Mouse (Mus musculus) embryonic facial prominence, embryonic 12.5 days (tissue): ENCODE measurements around the gene Ccdc47. TPM values are rescaled to one million over a fixed set of nuclear protein-coding genes. Genes with fewer than 3 reads are reported as not detected.

Experiments used
- ATAC-seq: fragments of 200-750 bp; cut with Nextera tagmentation; 2 replicates; pipeline ENCODE4 v1.8.0; 2017; ENCODE audit not compliant: insufficient number of reproducible peaks, insufficient read depth, low FRiP score, low TSS enrichment
- H3K27ac ChIP-seq: fragments of 300-500 bp; sonication (generic); 2 replicates; pipeline ENCODE4 v1.5.1; 2016; ENCODE audit warnings: mild to moderate bottlenecking
- H3K27me3 ChIP-seq: fragments of 300-500 bp; sonication (generic); 2 replicates; pipeline ENCODE4 v1.6.1; 2016; ENCODE audit warnings: mild to moderate bottlenecking, moderate library complexity
- H3K36me3 ChIP-seq: fragments of 300-500 bp; sonication (generic); 2 replicates; pipeline ENCODE4 v1.6.1; 2016; ENCODE audit warnings: mild to moderate bottlenecking
- H3K4me1 ChIP-seq: fragments of 300-500 bp; sonication (generic); 2 replicates; pipeline ENCODE4 v1.6.1; 2016
- H3K4me2 ChIP-seq: fragments of 300-500 bp; sonication (generic); replicated peaks from 2 replicates; pipeline ENCODE4 v1.6.1; 2016; ENCODE audit warnings: mild to moderate bottlenecking, moderate library complexity
- H3K4me3 ChIP-seq: fragments of 300-500 bp; sonication (generic); 2 replicates; pipeline ENCODE4 v1.5.1; 2016; ENCODE audit warnings: mild to moderate bottlenecking
- H3K9ac ChIP-seq: fragments of 300-500 bp; sonication (generic); 2 replicates; pipeline ENCODE4 v1.6.1; 2016; ENCODE audit warnings: mild to moderate bottlenecking, moderate library complexity
- H3K9me3 ChIP-seq: fragments of 300-500 bp; sonication (generic); 2 replicates; pipeline ENCODE4 v1.6.1; 2016; ENCODE audit warnings: mild to moderate bottlenecking, moderate library complexity
- WGBS: fragments of 180-500 bp; shearing (Covaris S2); methylation state at CpG from one replicate; pipeline ENCODE4 v1.1.7; 2016; 5-methylcytosine and 5-hydroxymethylcytosine counted together
- polyA plus RNA-seq: library from polyadenylated mRNA; unstranded; fragments of >200 nt; fragmentation: Nextera tagmentation; extraction: Ambion mirVana; gene quantifications from 2 replicates; pipeline ENCODE4 v1.2.1, GENCODE M21; 2016

Ccdc47 gene
- polyA plus RNA-seq, 1 experiment from 2014 or later: 81.7 TPM

DNA sequence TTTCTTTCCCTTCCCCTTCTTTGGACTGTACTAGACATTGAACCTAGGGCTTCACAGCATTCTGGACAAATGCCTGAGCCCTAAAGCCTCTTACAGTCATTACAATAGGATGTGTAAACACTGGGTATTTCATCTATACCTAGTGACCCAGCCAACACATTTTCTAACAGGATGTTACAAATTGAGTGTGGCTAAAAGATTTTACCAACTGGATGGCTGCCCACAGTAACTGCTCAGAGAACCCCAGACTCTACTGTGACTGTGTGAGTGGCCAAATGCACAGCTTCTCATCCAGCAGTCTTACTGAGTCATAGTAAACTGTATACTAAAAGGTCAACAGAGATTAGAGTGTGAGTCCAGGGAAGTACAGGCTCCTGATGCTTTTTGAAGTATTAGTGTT, 20.8 kb downstream of the Ccdc47 start:
- no peak overlapping the region for H3K9ac ChIP-seq
- H3K4me2 ChIP-seq: no peak overlapping the region
- H3K36me3 ChIP-seq: peaks cover 21% of the 10 kb centered on the region
- no peak overlapping the region for H3K4me3 ChIP-seq
- peaks cover 7% of the 10 kb centered on the region; the same call in 1 of the 2 replicates for H3K4me1 ChIP-seq
- no peaks in the 10 kb centered on the region for H3K9me3 ChIP-seq
- no peaks in the 10 kb centered on the region for H3K27me3 ChIP-seq
- no peak for ATAC-seq
- 0 out of 2 replicates have a peak overlapping the region, but pooled peaks have one; percentile 23 for H3K27ac ChIP-seq

DNA sequence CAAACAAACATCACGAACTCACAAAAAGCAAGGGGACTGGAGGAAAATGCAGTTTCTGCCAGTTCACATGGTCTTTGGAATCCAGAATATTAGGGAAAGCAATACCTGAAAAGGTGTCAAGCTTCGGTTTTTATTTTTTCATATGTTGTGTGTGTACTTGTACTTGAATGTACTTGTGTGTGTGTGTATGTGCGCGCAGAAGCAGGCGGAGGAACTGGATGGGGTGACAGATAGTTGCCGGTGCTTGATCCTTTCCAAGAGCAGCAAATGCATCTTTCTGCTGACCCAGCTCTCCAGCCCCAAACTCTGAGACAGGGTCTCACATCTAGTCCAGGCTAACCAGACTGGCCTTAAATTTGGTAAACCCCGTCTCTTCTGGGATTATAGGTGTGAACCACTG, 21.3 kb downstream of the Ccdc47 start:
- H3K4me2 ChIP-seq: no peak overlapping the region
- H3K9me3 ChIP-seq: no peaks in the 10 kb centered on the region
- 0 out of 2 replicates have a peak overlapping the region, but pooled peaks have one; percentile 23 for H3K27ac ChIP-seq
- no peak overlapping the region for H3K9ac ChIP-seq
- peaks cover 7% of the 10 kb centered on the region; the same call in 1 of the 2 replicates for H3K4me1 ChIP-seq
- peaks cover 21% of the 10 kb centered on the region for H3K36me3 ChIP-seq
- H3K4me3 ChIP-seq: no peak overlapping the region
- no peak for ATAC-seq
- WGBS: 92% methylated on average over 7 of the region's 7 CpGs
- no peaks in the 10 kb centered on the region for H3K27me3 ChIP-seq

DNA sequence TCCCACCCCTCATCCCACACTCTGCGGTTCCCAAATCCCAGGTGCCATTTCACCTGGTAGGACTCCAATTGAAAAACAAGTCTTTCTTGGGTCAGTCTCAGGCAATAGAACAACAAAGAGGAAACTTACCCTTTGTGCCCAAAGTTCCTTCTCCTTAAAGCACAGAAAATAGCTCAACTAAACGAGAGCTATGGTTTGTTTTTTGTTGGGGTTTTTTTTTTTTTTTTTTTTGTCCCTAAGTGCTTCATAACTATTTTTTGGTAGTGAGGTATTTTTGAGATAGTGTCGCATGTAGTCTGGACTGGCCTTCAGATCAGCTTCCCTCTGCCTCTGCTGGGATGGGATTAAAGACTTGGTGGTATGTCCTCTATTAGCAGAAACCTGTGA, 22.0 kb downstream of the Ccdc47 start:
- Histone ChIP-seq H3K27me3 (no peaks in the 10 kb centered on the region), H3K4me3 (peak overlapping the region; percentile 67), H3K27ac (peak overlapping the region; percentile 88), H3K4me2 (peak overlapping the region; percentile 67), H3K9me3 (no peaks in the 10 kb centered on the region), H3K9ac (peak overlapping the region; percentile 73), H3K36me3 (peaks cover 21% of the 10 kb centered on the region), H3K4me1 (peaks cover 7% of the 10 kb centered on the region; the same call in 1 of the 2 replicates)
- no peak for ATAC-seq
- WGBS: 39% methylated on average over 3 of the region's 3 CpGs

DNA sequence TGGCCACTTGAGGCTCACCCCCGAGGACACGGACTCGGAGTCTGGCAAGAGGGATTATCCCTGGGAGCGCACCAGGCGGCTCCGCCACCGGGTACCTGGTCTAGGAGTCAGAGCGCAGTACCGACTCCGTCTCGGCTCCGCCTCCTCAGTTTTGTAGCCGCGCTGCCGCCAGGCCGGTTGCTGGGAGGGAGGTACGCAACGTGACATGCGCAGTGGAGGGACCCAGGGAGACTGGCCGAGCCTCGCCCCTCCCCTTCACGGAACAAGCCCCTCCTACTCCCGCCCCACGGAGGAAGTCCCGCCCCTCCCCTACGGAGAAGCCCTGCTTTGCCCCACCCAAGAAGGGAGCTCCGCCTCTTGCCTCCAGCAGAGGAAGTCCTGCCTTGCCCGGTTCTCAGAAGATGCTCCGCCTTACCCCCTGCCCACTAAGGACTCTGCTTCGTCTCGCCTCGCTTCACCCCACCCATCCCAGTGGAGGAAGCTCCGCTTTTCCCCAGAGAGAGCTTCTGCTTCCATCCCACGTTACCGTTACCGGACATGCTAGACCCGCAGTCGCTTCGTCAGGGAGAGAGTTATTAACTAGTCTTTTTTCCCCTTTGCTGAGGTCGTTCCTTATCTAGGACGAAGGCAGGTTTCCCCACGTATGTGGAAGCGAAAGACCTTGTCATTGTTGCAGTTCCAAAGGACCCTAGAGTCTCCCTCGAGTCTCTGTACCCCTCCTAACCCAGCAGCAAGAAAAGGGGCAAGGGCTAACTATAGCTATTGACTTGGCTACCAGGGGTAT, 22.6 kb downstream of the Ccdc47 start:
- no peaks in the 10 kb centered on the region for H3K27me3 ChIP-seq
- peak overlapping the region; percentile 67 for H3K4me3 ChIP-seq
- peaks cover 20% of the 10 kb centered on the region for H3K36me3 ChIP-seq
- ATAC-seq: peak; percentile 97
- no peaks in the 10 kb centered on the region for H3K9me3 ChIP-seq
- peak overlapping the region; percentile 88 for H3K27ac ChIP-seq
- peaks cover 7% of the 10 kb centered on the region; the same call in 1 of the 2 replicates for H3K4me1 ChIP-seq
- H3K4me2 ChIP-seq: peak overlapping the region; percentile 67
- under 1% methylated on average over 43 of the region's 44 CpGs for WGBS
- H3K9ac ChIP-seq: peak overlapping the region; percentile 75

DNA sequence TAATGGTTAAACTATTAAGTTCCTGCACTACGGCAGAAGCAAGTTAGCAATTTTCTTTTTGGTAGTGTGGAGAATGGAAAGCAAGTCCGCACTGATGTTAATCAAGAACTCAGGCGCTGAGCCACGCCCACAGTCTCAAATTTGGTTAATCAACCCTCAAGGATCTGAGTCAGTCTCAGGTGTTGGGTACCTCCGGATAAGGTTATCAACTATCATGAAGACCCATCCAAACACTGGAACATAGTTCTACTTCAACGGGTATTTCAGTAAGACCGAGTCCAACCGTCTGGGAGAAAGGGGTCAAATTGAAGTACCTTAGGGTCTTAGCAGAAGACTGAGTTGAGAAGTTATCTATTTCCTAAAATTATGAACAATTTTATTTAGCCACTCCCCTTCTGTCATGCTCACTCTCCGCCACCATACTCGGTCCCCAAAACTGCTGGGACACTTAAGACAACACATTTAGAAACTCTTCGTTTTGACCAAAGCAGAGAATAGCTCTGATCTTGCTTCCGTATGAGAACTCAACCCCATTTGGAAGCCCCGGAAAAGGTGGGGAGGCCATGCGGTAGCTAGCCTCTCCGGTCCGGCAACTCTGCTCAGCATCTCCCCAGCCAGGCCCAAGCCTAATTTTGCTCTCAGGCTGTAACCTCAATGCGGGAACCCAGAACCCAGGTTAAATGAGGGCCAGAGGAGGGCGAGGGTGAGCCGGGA, 23.3 kb downstream of the Ccdc47 start:
- H3K27me3 ChIP-seq: no peaks in the 10 kb centered on the region
- ATAC-seq: peak; percentile 2; the same call in 1 of the 2 replicates
- H3K4me2 ChIP-seq: peak overlapping the region; percentile 67
- H3K36me3 ChIP-seq: peaks cover 13% of the 10 kb centered on the region
- H3K4me1 ChIP-seq: peaks cover 7% of the 10 kb centered on the region; the same call in 1 of the 2 replicates
- no peaks in the 10 kb centered on the region for H3K9me3 ChIP-seq
- H3K27ac ChIP-seq: peak overlapping the region; percentile 88
- WGBS: 11% methylated on average over 19 of the region's 19 CpGs
- H3K9ac ChIP-seq: peak overlapping the region; percentile 75
- H3K4me3 ChIP-seq: peak overlapping the region; percentile 67

DNA sequence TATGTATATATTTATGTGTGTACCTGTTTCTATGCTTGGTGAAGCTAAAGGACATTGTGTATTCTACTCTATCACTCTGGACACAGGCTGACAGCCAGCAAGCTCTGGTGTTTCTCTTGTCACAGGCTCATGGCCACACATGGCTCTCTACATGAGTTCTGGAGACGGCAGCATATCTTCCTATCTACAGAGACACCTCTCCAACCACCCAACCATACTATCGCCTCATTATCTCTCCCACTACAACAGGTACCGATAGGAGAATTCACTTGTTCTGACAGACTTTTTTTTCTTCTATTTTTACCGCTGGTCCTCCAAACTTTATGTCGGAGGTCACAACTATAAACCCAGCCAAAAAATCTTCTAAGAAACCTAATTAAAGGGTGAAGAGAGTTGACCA, 23.9 kb downstream of the Ccdc47 start:
- H3K27ac ChIP-seq: no peak overlapping the region
- peaks cover 7% of the 10 kb centered on the region for H3K36me3 ChIP-seq
- peaks cover 7% of the 10 kb centered on the region; the same call in 1 of the 2 replicates for H3K4me1 ChIP-seq
- H3K4me3 ChIP-seq: peak overlapping the region; percentile 67
- peak overlapping the region; percentile 67 for H3K4me2 ChIP-seq
- H3K27me3 ChIP-seq: no peaks in the 10 kb centered on the region
- no peaks in the 10 kb centered on the region for H3K9me3 ChIP-seq
- no peak overlapping the region for H3K9ac ChIP-seq
- ATAC-seq: no peak
- WGBS: 88% methylated on average over 5 of the region's 5 CpGs

DNA sequence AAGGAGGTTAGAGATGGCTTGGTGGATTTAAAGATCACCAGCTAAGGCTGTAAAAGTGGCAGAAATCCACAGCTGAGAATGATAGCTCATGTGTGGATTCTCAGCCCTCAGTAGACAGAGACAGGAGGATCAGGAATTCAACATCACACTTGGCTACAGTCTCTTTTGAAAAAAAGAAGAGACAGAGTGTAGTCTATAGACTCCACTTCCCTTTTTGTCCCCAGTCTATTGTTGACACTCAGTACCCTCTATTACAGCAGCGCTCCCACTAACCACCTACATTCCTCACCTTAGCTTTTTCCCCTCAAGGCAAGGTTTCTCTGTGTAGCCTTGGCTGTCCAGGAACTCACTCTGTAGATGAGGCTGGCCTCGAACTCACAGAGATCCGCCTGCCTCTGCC, 24.4 kb downstream of the Ccdc47 start:
- H3K4me1 ChIP-seq: peaks cover 7% of the 10 kb centered on the region; the same call in 1 of the 2 replicates
- H3K27ac ChIP-seq: no peak overlapping the region
- no peak for ATAC-seq
- WGBS: 90% methylated on average over 3 of the region's 3 CpGs
- no peak overlapping the region for H3K4me2 ChIP-seq
- H3K27me3 ChIP-seq: no peaks in the 10 kb centered on the region
- H3K4me3 ChIP-seq: no peak overlapping the region
- peaks cover 4% of the 10 kb centered on the region; the same call in 1 of the 2 replicates for H3K36me3 ChIP-seq
- no peaks in the 10 kb centered on the region for H3K9me3 ChIP-seq
- no peak overlapping the region for H3K9ac ChIP-seq

DNA sequence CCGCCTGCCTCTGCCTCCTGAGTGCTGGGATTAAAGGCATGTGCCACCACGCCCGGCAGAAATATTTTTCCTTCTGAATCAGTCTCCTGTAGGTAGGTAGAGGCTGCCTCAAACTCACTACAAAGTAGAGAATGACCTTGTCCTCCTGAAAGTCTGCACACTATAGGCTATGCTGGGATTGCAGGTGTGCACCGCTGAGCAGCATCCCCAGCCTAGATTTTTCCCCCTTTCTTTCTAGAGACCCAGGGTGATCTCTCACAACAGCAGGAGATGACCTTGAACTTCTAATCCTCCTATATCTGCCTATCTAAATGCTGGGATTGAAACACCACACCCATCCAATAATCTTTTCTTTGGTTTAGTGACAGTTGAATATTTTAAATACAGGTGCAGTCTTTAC, 28.8 kb downstream of the Ccdc47 start:
- Histone ChIP-seq H3K4me1 (peaks cover 3% of the 10 kb centered on the region; the same call in 1 of the 2 replicates), H3K9me3 (no peaks in the 10 kb centered on the region), H3K36me3 (peaks cover 9% of the 10 kb centered on the region; the same call in 1 of the 2 replicates), H3K27ac (no peak overlapping the region), H3K4me3 (no peak overlapping the region), H3K9ac (no peak overlapping the region), H3K4me2 (no peak overlapping the region), H3K27me3 (no peaks in the 10 kb centered on the region)
- 89% methylated on average over 4 of the region's 4 CpGs for WGBS
- ATAC-seq: no peak

DNA sequence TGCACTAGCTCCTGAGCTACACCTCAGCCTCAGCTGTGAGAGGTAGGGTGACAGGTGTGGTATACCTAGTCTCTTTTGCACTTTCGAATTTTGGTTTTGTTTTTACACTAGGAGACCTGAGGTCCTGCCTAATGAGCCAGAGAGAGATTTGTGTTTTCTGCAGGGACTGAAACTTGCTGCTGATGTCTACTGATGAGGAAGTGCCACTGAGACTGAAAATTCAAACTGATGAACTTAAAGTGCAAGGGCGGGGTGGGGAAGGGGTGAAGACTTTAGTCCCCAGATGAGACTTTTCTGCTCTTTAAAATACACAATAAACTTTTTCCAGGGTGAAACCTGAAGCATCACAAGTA, 35.7 kb downstream of the Ccdc47 start:
- no peak overlapping the region for H3K9ac ChIP-seq

DNA sequence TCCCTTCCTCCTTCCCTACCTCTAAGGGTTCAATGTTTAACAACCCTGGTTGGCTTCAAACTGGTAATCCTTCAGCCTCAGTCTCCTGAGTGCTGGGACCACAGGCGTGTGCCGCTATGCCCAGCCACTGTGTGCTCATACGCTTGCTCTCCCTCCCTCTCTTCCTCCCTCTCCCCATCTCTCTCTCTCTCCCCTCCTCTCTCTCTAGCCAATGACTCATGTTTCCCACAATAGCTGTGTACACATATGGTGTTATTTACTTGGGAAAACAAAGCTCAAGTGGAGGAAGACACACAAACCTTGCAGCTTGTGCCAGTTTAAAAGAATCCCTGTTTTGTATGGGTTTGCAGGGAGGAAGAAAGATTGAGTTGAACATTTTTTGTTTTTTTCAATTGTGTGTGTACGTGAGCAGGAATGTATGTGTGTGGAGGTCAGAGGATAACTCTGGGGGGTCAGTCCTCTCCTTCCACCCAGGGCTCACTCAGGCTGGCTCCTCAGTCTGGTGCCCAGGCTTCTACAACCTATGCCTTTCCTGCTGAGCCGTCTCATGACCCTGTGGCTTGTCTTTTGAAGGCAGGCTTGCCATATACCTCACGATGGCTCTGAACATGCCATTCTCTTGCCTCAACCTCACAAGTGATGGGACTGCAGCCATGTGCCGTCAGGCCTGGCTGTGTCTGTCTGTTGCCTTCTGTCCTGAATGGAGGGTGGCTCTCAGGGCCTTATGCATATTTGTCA, 36.3 kb downstream of the Ccdc47 start:
- no peaks in the 10 kb centered on the region for H3K9me3 ChIP-seq
- no peak overlapping the region for H3K4me3 ChIP-seq
- 0 out of 2 replicates have a peak overlapping the region, but pooled peaks have one; percentile 18 for H3K27ac ChIP-seq
- 43% methylated on average over 7 of the region's 7 CpGs for WGBS
- H3K36me3 ChIP-seq: 0 out of 2 replicates have a peak, but pooled peaks cover 9% of the 10 kb centered on the region
- no peak overlapping the region for H3K4me2 ChIP-seq
- H3K9ac ChIP-seq: no peak overlapping the region
- no peak for ATAC-seq
- H3K4me1 ChIP-seq: no peaks in the 10 kb centered on the region; the same call in 1 of the 2 replicates
- no peaks in the 10 kb centered on the region for H3K27me3 ChIP-seq

More for the DNA sequence above, 35.7 kb downstream of the Ccdc47 start:
- ATAC-seq: no peak
- Histone ChIP-seq H3K36me3 (0 out of 2 replicates have a peak, but pooled peaks cover 12% of the 10 kb centered on the region), H3K27ac (no peak overlapping the region), H3K9me3 (no peaks in the 10 kb centered on the region), H3K27me3 (no peaks in the 10 kb centered on the region), H3K4me3 (no peak overlapping the region), H3K4me2 (no peak overlapping the region), H3K4me1 (no peaks in the 10 kb centered on the region; the same call in 1 of the 2 replicates)
- WGBS: 82% methylated on average over 2 of the region's 2 CpGs

DNA sequence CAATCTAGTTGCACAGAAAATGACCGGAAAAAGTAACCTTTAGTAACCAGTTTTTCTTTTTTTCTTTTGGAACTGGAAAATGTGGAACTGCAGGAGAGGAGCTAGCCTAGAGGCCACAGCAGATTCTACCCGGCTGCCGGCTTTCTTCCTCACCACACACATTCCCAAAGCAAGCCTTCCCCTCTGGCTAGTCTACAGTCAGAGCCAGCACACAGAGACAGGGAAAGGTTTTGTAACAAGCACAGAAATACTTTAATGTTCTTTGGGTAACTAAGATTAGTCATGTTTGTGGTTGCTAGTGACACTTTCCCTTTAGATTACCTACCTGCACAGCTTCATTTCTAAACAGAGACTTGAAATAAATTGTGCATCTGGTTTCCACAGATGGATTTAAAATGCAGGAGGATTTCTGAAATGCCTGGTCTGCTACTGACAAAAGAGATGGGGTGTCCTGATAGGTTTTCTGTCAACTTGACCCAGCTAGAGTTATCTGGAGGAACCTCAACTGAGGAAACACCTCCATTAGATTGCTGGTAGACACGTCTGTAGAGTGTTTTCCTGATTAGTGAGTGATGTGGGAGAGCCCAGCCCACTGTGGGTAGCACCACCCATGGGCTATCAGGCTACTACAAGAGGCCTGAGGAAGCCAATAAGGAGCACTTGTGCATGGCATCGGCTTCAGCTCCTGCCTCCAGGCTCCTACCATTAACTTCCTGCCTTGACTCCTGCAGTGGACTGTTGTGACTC, 37.9 kb downstream of the Ccdc47 start:
- no peak overlapping the region for H3K4me3 ChIP-seq
- H3K4me1 ChIP-seq: no peaks in the 10 kb centered on the region; the same call in 1 of the 2 replicates
- 0 out of 2 replicates have a peak, but pooled peaks cover 4% of the 10 kb centered on the region for H3K36me3 ChIP-seq
- H3K27me3 ChIP-seq: no peaks in the 10 kb centered on the region
- no peak overlapping the region for H3K4me2 ChIP-seq
- WGBS: 58% methylated on average over 5 of the region's 5 CpGs
- ATAC-seq: no peak
- H3K27ac ChIP-seq: no peak overlapping the region
- no peaks in the 10 kb centered on the region for H3K9me3 ChIP-seq
- no peak overlapping the region for H3K9ac ChIP-seq
